ENCODE assay signal across 12 mouse cellular contexts in genomic region chr16:45830096-45830866, GRCm38 (mm10).
DNase-seq lines count a peak whose midpoint lies in the region; ATAC-seq and TF ChIP-seq lines count a peak whose summit lies in the region.
"Had no signal": no experiment of that assay in that cellular context is flagged by ENCODE, and none has a peak within 500 bp of the region (broad histone marks: within the 10 kb centered on the region; RNA-seq: fewer than 3 reads in every experiment).

No protein-coding gene starts in this region.

- TF ChIP-seq EP300 in heart, adult 2 months (IDR thresholded peaks at IDR 0.05; ENCODE audit: insufficient read depth, low read depth, low read length), result no peak

- TF ChIP-seq POLR2A in heart, adult 2 months (IDR thresholded peaks at IDR 0.05; ENCODE audit: insufficient read depth, low read depth, low read length), result no peak
- TF ChIP-seq POLR2A in cerebellum, adult 2 months (IDR thresholded peaks at IDR 0.05; ENCODE audit: borderline replicate concordance, insufficient read depth, low read length), result no peak

- ATAC-seq in lung, embryonic 15.5 days (ENCODE audit: borderline replicate concordance, extremely low read depth, low FRiP score, low TSS enrichment), result peak; percentile 53
- ATAC-seq in embryonic facial prominence, embryonic 13.5 days (ENCODE audit: insufficient number of reproducible peaks, insufficient read depth, low FRiP score, low TSS enrichment, low read depth), result peak; percentile 85
- no peak for ATAC-seq in limb, embryonic 15.5 days (ENCODE audit: insufficient number of reproducible peaks, low FRiP score, low TSS enrichment, low read depth)

- H3K27me3 ChIP-seq in heart, embryonic 10.5 days (ENCODE audit: insufficient read depth, poor library complexity, severe bottlenecking), result no peaks in the 10 kb centered on the region
- H3K27me3 ChIP-seq in heart, adult 2 months (ENCODE audit: control insufficient read depth, insufficient read depth, low read length), result no peaks in the 10 kb centered on the region
- H3K27me3 ChIP-seq in lung, embryonic 15.5 days, result no peaks in the 10 kb centered on the region
- H3K27me3 ChIP-seq in embryonic facial prominence, embryonic 13.5 days, result no peaks in the 10 kb centered on the region
- no peaks in the 10 kb centered on the region for H3K27me3 ChIP-seq in limb, embryonic 15.5 days
- H3K27me3 ChIP-seq in cerebellum, adult 2 months (ENCODE audit: control insufficient read depth, insufficient read depth, low read length), result no peaks in the 10 kb centered on the region

- intact Hi-C loops in heart, adult 2 months (cut with DNase I), result no loop called here

- TF ChIP-seq CTCF in heart, adult 2 months (IDR thresholded peaks at IDR 0.05), result no peak
- no peak for TF ChIP-seq CTCF in cerebellum, adult 2 months (IDR thresholded peaks at IDR 0.05; ENCODE audit: borderline replicate concordance, insufficient read depth, low read depth, low read length)

- peak overlapping the region; percentile 69 for H3K27ac ChIP-seq in heart, embryonic 10.5 days
- no peak overlapping the region for H3K27ac ChIP-seq in heart, adult 2 months
- H3K27ac ChIP-seq in lung, embryonic 15.5 days, result peak overlapping the region; percentile 60
- H3K27ac ChIP-seq in embryonic facial prominence, embryonic 13.5 days, result peak overlapping the region; percentile 84
- peak overlapping the region; percentile 62 for H3K27ac ChIP-seq in limb, embryonic 15.5 days
- H3K27ac ChIP-seq in cerebellum, adult 2 months (ENCODE audit: insufficient read depth, low read length), result no peak overlapping the region
- H3K27ac ChIP-seq: macrophage had no signal

- H3K79me2 ChIP-seq in heart, adult 2 months (replicated peaks; ENCODE audit: control insufficient read depth, insufficient read depth, low read length), result peaks cover 3% of the 10 kb centered on the region; the same call in 1 of the 2 replicates

- peaks cover 30% of the 10 kb centered on the region for H3K4me1 ChIP-seq in heart, embryonic 10.5 days
- H3K4me1 ChIP-seq in heart, adult 2 months (ENCODE audit: control insufficient read depth, insufficient read depth, low read length), result peaks cover 5% of the 10 kb centered on the region
- H3K4me1 ChIP-seq in lung, embryonic 15.5 days, result peaks cover 49% of the 10 kb centered on the region
- H3K4me1 ChIP-seq in embryonic facial prominence, embryonic 13.5 days, result peaks cover 49% of the 10 kb centered on the region
- H3K4me1 ChIP-seq in limb, embryonic 15.5 days, result peaks cover 40% of the 10 kb centered on the region
- no peaks in the 10 kb centered on the region for H3K4me1 ChIP-seq in cerebellum, adult 2 months (ENCODE audit: control insufficient read depth, insufficient read depth, low read length)

- no peak overlapping the region for H3K4me2 ChIP-seq in lung, embryonic 15.5 days
- H3K4me2 ChIP-seq in embryonic facial prominence, embryonic 13.5 days, result peak overlapping the region; percentile 32
- H3K4me2 ChIP-seq in limb, embryonic 15.5 days, result no peak overlapping the region

- H3K4me3 ChIP-seq in heart, embryonic 10.5 days, result no peak overlapping the region
- H3K4me3 ChIP-seq in heart, adult 2 months, result no peak overlapping the region
- H3K4me3 ChIP-seq in lung, embryonic 15.5 days, result no peak overlapping the region
- H3K4me3 ChIP-seq in embryonic facial prominence, embryonic 13.5 days, result no peak overlapping the region
- no peak overlapping the region for H3K4me3 ChIP-seq in limb, embryonic 15.5 days
- no peak overlapping the region for H3K4me3 ChIP-seq in cerebellum, adult 2 months (replicated peaks; ENCODE audit: insufficient read depth, low read depth, low read length)

- 75% methylated on average over 11 of the region's 11 CpGs for WGBS in heart, embryonic 10.5 days
- WGBS in heart, adult 2 months, result 85% methylated on average over 11 of the region's 11 CpGs
- whole genome bisulfite sequencing in lung, embryonic 15.5 days, result 50% methylated on average over 11 of the region's 11 CpGs
- WGBS in embryonic facial prominence, embryonic 13.5 days, result 28% methylated on average over 11 of the region's 11 CpGs
- WGBS in limb, embryonic 15.5 days, result 34% methylated on average over 11 of the region's 11 CpGs
- 83% methylated on average over 11 of the region's 11 CpGs for WGBS in cerebellum, adult 2 months

- peaks cover 17% of the 10 kb centered on the region for H3K36me3 ChIP-seq in heart, embryonic 10.5 days
- H3K36me3 ChIP-seq in heart, adult 2 months (ENCODE audit: control insufficient read depth, insufficient read depth, low read length), result peaks cover 7% of the 10 kb centered on the region
- H3K36me3 ChIP-seq in lung, embryonic 15.5 days, result peaks cover 6% of the 10 kb centered on the region
- H3K36me3 ChIP-seq in embryonic facial prominence, embryonic 13.5 days, result peaks cover 7% of the 10 kb centered on the region
- H3K36me3 ChIP-seq in limb, embryonic 15.5 days, result peaks cover 6% of the 10 kb centered on the region
- H3K36me3 ChIP-seq: G1E had no signal

- H3K9ac ChIP-seq in heart, adult 2 months (ENCODE audit: low read depth, low read length), result no peak overlapping the region
- H3K9ac ChIP-seq in lung, embryonic 15.5 days, result no peak overlapping the region
- no peak overlapping the region for H3K9ac ChIP-seq in embryonic facial prominence, embryonic 13.5 days
- no peak overlapping the region for H3K9ac ChIP-seq in limb, embryonic 15.5 days

- DNase-seq in heart, embryonic 10.5 days (ENCODE audit: low spot score), result no peak
- DNase-seq in heart, adult 2 months, result no peak
- no peak for DNase-seq in lung, postnatal 25 days (ENCODE audit: low spot score)
- no peak for DNase-seq in cerebellum, adult 2 months
- no peak for DNase-seq in adrenal gland, adult 18-20 months (ENCODE audit: low spot score in 2 of 2)
- DNase-seq: cerebellum, postnatal 14 days; thymus, postnatal 4 days had no signal

- H3K9me3 ChIP-seq in heart, embryonic 10.5 days, result no peaks in the 10 kb centered on the region
- no peaks in the 10 kb centered on the region for H3K9me3 ChIP-seq in lung, embryonic 15.5 days
- no peaks in the 10 kb centered on the region for H3K9me3 ChIP-seq in embryonic facial prominence, embryonic 13.5 days
- no peaks in the 10 kb centered on the region for H3K9me3 ChIP-seq in limb, embryonic 15.5 days

Comparison
In these comparisons a context has a peak if more than half of its experiments do, and no peak if none do; other contexts are left out.
1. H3K27ac ChIP-seq: peak in heart, embryonic 10.5 days (single experiment), lung, embryonic 15.5 days (single experiment), embryonic facial prominence, embryonic 13.5 days (single experiment) and limb, embryonic 15.5 days (single experiment); none in heart, adult 2 months (single experiment) and cerebellum, adult 2 months (single experiment).